Mouse (Mus musculus): ENCODE data around the gene Pim3. TPM values are rescaled to one million over a fixed set of nuclear protein-coding genes. Genes with fewer than 3 reads are reported as not detected.

Gene Pim3
- total and polyA plus RNA-seq, 3 experiments: 11.4 to 26.0 (median 19.0) TPM

DNA sequence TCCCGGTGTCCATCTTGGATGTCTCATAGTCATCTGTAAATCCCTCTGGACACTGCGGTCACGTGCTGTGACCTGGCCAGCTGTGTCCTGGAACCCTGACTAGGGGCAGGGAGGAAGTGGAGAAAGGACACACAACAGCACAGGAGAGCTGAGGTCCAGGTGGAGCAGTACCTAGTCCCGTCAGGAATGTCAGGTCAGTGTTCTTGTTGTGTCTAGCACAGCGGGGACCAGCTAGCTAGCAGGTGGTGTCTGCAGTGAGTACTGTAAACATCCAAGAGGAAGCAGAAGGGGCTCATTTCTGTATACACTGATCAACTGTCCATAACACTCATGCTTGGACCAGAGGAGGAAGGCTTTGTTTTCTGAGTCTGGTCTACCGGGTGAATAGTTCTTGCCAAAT lies 23.4 kb downstream of the Pim3 start:
- Histone ChIP-seq H3K9me3 (replicated peaks; ENCODE audit: low read length) (peaks cover 4% of the 10 kb centered on the region), H3K79me2 (replicated peaks; ENCODE audit: control insufficient read depth, extremely low read depth, insufficient read depth, poor library complexity, severe bottlenecking) (no peaks in the 10 kb centered on the region), H3K27ac (ENCODE audit: insufficient read depth, low read depth) (no peak overlapping the region), H3K4me2 (ENCODE audit: insufficient read depth, low read depth, poor library complexity, severe bottlenecking) (no peak overlapping the region), H3K36me3 (replicated peaks in 1 of 2; ENCODE audit: control insufficient read depth in 1 of 2, insufficient read depth in 1 of 2, low read length in 1 of 2) (no peaks in the 10 kb centered on the region), H3K9ac (ENCODE audit: insufficient read depth, low read depth) (no peak overlapping the region), H3K27me3 (replicated peaks) (peaks cover 88% of the 10 kb centered on the region), H3K4me1 (ENCODE audit: control insufficient read depth in 1 of 2, insufficient read depth in 2 of 2) (no peaks in the 10 kb centered on the region), H3K4me3 (replicated peaks in 1 of 3; ENCODE audit: low read depth in 2 of 3, low read length in 2 of 3, poor library complexity in 1 of 3) (no peak overlapping the region)
- in situ Hi-C loops (cut with MboI; ENCODE audit: low pct_ligation_motif_present, low pct_unique_long_range_greater_than_20kb, low sequenced_read_pairs): no loop called here
- TF ChIP-seq MYC (IDR thresholded peaks at IDR 0.05; ENCODE audit: low read depth, low read length) (no peak), ETS1 (conservative IDR thresholded peaks at IDR 0.05; ENCODE audit: low read depth, low read length) (no peak), NELFE (IDR thresholded peaks at IDR 0.05; ENCODE audit: low read depth, low read length) (no peak), SMC3 (IDR thresholded peaks at IDR 0.05; ENCODE audit: low read depth, low read length) (no peak)
- no peak for DNase-seq (ENCODE audit: extremely low read depth)
- dilution Hi-C loops (cut with MboI; ENCODE audit: extremely low pct_ligation_motif_present, extremely low pct_unique_long_range_greater_than_20kb, low sequenced_read_pairs): no loop called here

DNA sequence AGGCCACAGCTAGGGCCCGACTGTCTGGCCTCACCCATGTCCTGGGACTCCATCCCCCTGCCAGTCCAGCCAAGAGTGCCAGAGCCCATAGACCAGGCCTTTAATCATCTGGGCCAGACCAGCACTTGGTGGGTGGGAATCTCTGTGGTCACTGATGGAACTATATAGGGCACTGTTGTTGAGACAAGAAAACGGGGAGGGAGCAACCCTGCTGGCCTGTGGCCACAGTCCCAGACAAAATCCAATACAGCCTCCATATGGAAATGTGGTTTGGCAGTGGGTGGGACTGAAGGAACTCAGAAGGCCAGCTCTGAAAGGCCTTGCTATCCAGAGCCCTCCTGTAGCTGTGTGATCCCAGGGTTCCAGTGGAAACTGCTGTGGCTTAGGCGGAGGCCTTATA lies 27.0 kb downstream of the Pim3 start:
- in situ Hi-C loops (cut with MboI; ENCODE audit: low pct_ligation_motif_present, low pct_unique_long_range_greater_than_20kb, low sequenced_read_pairs) (no loop called here), dilution Hi-C loops (cut with MboI; ENCODE audit: extremely low pct_ligation_motif_present, extremely low pct_unique_long_range_greater_than_20kb, low sequenced_read_pairs) (no loop called here)
- Histone ChIP-seq H3K9ac (ENCODE audit: insufficient read depth, low read depth) (no peak overlapping the region), H3K4me2 (ENCODE audit: insufficient read depth, low read depth, poor library complexity, severe bottlenecking) (no peak overlapping the region), H3K36me3 (replicated peaks in 1 of 2; ENCODE audit: control insufficient read depth in 1 of 2, insufficient read depth in 1 of 2, low read length in 1 of 2) (no peaks in the 10 kb centered on the region), H3K9me3 (replicated peaks; ENCODE audit: low read length) (no peaks in the 10 kb centered on the region), H3K27ac (ENCODE audit: insufficient read depth, low read depth) (no peak overlapping the region), H3K79me2 (replicated peaks; ENCODE audit: control insufficient read depth, extremely low read depth, insufficient read depth, poor library complexity, severe bottlenecking) (no peaks in the 10 kb centered on the region), H3K4me1 (ENCODE audit: control insufficient read depth in 1 of 2, insufficient read depth in 2 of 2) (peaks cover 6 to 7% of the 10 kb centered on the region in 2 experiments; a peak in 3 of 4 replicates), H3K27me3 (replicated peaks) (peaks cover 90% of the 10 kb centered on the region), H3K4me3 (replicated peaks in 1 of 3; ENCODE audit: low read depth in 2 of 3, low read length in 2 of 3, poor library complexity in 1 of 3) (no peak overlapping the region)
- no peak for DNase-seq (ENCODE audit: extremely low read depth)
- TF ChIP-seq UBTF (IDR thresholded peaks at IDR 0.05; ENCODE audit: low read depth, low read length) (no peak), ETS1 (conservative IDR thresholded peaks at IDR 0.05; ENCODE audit: low read depth, low read length) (no peak), MAZ (IDR thresholded peaks at IDR 0.05; ENCODE audit: low read depth, low read length) (no peak), MXI1 (IDR thresholded peaks at IDR 0.05; ENCODE audit: low read depth, low read length) (no peak), CHD2 (IDR thresholded peaks at IDR 0.05; ENCODE audit: low read length) (no peak), TCF12 (IDR thresholded peaks at IDR 0.05; ENCODE audit: low read depth, low read length) (no peak), RCOR1 (conservative IDR thresholded peaks at IDR 0.05; ENCODE audit: low read depth, low read length) (no peak), KAT2A (IDR thresholded peaks at IDR 0.05; ENCODE audit: insufficient replicate concordance, low read length) (no peak), SIN3A (IDR thresholded peaks at IDR 0.05; ENCODE audit: low read length) (no peak), EP300 (IDR thresholded peaks at IDR 0.05; ENCODE audit: low read length) (no peak), JUN (IDR thresholded peaks at IDR 0.05; ENCODE audit: insufficient read depth, low read depth, low read length) (no peak)

DNA sequence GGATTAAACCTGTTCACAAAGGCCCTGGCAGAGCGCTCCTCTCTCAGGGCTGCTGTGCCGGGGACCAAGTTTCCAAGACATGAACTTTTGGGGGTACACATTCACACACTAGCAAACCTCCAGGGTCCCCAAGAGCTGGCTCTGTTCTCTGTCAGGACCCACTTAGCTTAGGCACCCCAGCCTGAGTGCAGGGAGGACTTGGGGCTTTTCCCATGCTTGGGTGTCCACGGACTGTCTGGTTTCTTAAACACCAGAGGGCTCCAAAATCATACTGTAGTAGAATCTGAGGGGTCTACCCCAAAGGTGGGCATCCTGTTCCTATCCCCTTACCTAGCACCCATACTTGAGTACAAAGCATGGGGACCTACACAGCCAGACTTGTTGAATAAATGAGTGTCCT lies 28.0 kb downstream of the Pim3 start:
- Histone ChIP-seq H3K4me2 (ENCODE audit: insufficient read depth, low read depth, poor library complexity, severe bottlenecking) (0 out of 2 replicates have a peak overlapping the region, but pooled peaks have one; percentile 86), H3K36me3 (replicated peaks in 1 of 2; ENCODE audit: control insufficient read depth in 1 of 2, insufficient read depth in 1 of 2, low read length in 1 of 2) (no peaks in the 10 kb centered on the region), H3K4me1 (ENCODE audit: control insufficient read depth in 1 of 2, insufficient read depth in 2 of 2) (peaks cover 6 to 7% of the 10 kb centered on the region in 2 experiments; a peak in 3 of 4 replicates), H3K4me3 (replicated peaks in 1 of 3; ENCODE audit: low read depth in 2 of 3, low read length in 2 of 3, poor library complexity in 1 of 3) (no peak overlapping the region), H3K27ac (ENCODE audit: insufficient read depth, low read depth) (no peak overlapping the region), H3K27me3 (replicated peaks) (peaks cover 93% of the 10 kb centered on the region), H3K9me3 (replicated peaks; ENCODE audit: low read length) (no peaks in the 10 kb centered on the region), H3K79me2 (replicated peaks; ENCODE audit: control insufficient read depth, extremely low read depth, insufficient read depth, poor library complexity, severe bottlenecking) (no peaks in the 10 kb centered on the region), H3K9ac (ENCODE audit: insufficient read depth, low read depth) (no peak overlapping the region)
- TF ChIP-seq TBP (conservative IDR thresholded peaks at IDR 0.05; ENCODE audit: low read depth, low read length) (no peak), HCFC1 (IDR thresholded peaks at IDR 0.05; ENCODE audit: low read depth, low read length) (no peak), ZKSCAN1 (IDR thresholded peaks at IDR 0.05; ENCODE audit: borderline replicate concordance, low read depth, low read length) (no peak), UBTF (IDR thresholded peaks at IDR 0.05; ENCODE audit: low read depth, low read length) (no peak), ZC3H11A (IDR thresholded peaks at IDR 0.05; ENCODE audit: low read depth, low read length) (no peak), CHD2 (IDR thresholded peaks at IDR 0.05; ENCODE audit: low read length) (no peak), MAFK (IDR thresholded peaks at IDR 0.05; ENCODE audit: insufficient replicate concordance, low read length) (no peak), KAT2A (IDR thresholded peaks at IDR 0.05; ENCODE audit: insufficient replicate concordance, low read length) (no peak), SIN3A (IDR thresholded peaks at IDR 0.05; ENCODE audit: low read length) (no peak), CHD1 (IDR thresholded peaks at IDR 0.05; ENCODE audit: low read depth, low read length) (no peak), PAX5 (IDR thresholded peaks at IDR 0.05; ENCODE audit: low read length) (no peak), RAD21 (IDR thresholded peaks at IDR 0.05; ENCODE audit: low read depth, low read length) (no peak), NELFE (IDR thresholded peaks at IDR 0.05; ENCODE audit: low read depth, low read length) (no peak), ELF1 (IDR thresholded peaks at IDR 0.05; ENCODE audit: low read depth, low read length) (no peak), TCF12 (IDR thresholded peaks at IDR 0.05; ENCODE audit: low read depth, low read length) (no peak), POLR2A (IDR thresholded peaks at IDR 0.05; ENCODE audit: low read depth, low read length) (no peak)
- no peak for DNase-seq (ENCODE audit: extremely low read depth)
- in situ Hi-C loops (cut with MboI; ENCODE audit: low pct_ligation_motif_present, low pct_unique_long_range_greater_than_20kb, low sequenced_read_pairs): no loop called here
- dilution Hi-C loops (cut with MboI; ENCODE audit: extremely low pct_ligation_motif_present, extremely low pct_unique_long_range_greater_than_20kb, low sequenced_read_pairs): no loop called here

Data from CH12.LX (cell line).